Mouse (Mus musculus): Measurements from ENCODE around the gene C1qtnf9. TPM values are rescaled to one million over a fixed set of nuclear protein-coding genes. Genes with fewer than 3 reads are reported as not detected.
A peak's percentile ranks its signal among the peaks of the same experiment; 100 is the strongest.

Gene C1qtnf9
- polyA plus RNA-seq (2015; fragmentation: Nextera tagmentation; extraction: Ambion mirVana) = 3.6 and 4.1 TPM in 2 replicates

DNA sequence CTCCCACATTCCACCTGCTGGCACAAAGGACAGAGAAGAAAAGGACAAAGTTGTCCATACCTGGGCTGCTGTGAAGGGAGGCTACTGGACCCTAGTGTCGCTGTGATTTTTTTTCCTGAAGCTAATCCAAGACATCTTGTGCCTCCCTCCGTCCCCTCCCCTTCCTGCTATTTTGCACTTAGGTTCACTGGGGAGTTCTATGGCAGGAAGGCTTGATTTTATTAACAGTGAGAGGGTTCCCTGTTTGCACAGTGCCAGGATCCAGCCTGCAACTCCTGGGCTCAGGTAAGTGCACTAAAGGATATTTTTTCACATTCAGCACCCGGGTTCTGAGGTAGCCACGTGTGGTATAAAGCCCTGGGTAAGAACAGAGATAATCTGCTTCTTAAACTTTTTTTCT lies at the start of gene C1qtnf9:
TSS of gene C1qtnf9 (plus strand) at position 251 of the 400 bp plus-strand sequence.
- ATAC-seq (ENCODE audit: insufficient number of reproducible peaks, low FRiP score, low TSS enrichment, low read depth) = no peak
- no peak within 1 kb of the TSS for H3K4me3 ChIP-seq (replicated peaks)
- H3K9me3 ChIP-seq (replicated peaks) = no peaks in the 10 kb centered on the region
- no peak within 1 kb of the TSS for H3K27ac ChIP-seq (replicated peaks)
- H3K4me2 ChIP-seq (replicated peaks) = no peak within 1 kb of the TSS
- H3K9ac ChIP-seq = no peak within 1 kb of the TSS
- H3K36me3 ChIP-seq = no peaks in the 10 kb centered on the region
- WGBS = 43% methylated on average over 4 of the region's 4 CpGs
- H3K27me3 ChIP-seq = no peaks in the 10 kb centered on the region
- no peaks in the 10 kb centered on the region for H3K4me1 ChIP-seq

DNA sequence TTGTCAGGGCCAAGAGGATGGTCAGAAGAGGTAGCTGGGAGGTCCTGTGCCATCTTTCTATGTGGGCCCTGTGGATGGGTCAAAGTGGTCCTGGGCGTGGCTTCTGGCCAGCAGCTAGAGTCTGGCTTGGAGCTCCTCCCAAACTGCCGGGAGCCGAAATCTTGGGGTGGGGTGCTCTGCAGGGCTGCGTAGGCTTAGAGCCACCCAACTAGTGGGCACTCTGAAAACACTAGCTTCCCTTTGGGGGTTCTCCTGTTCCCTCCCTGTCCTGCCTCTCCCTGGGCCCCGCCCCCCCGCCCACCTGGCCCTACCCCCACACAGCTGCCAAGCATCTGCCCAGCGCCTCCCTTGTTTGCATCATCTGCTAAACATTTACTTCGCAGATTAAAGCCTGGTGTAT lies 46.6 kb upstream of the C1qtnf9 start:
- 21% methylated on average over 8 of the region's 8 CpGs for WGBS
- H3K4me2 ChIP-seq (replicated peaks) = no peak overlapping the region
- no peaks in the 10 kb centered on the region for H3K9me3 ChIP-seq (replicated peaks)
- ATAC-seq (ENCODE audit: insufficient number of reproducible peaks, low FRiP score, low TSS enrichment, low read depth) = peak; percentile 49; the same call in 1 of the 2 replicates
- H3K4me3 ChIP-seq (replicated peaks) = no peak overlapping the region
- no peak overlapping the region for H3K9ac ChIP-seq
- peaks cover 21% of the 10 kb centered on the region for H3K4me1 ChIP-seq
- no peaks in the 10 kb centered on the region for H3K36me3 ChIP-seq
- H3K27ac ChIP-seq (replicated peaks) = no peak overlapping the region
- no peaks in the 10 kb centered on the region for H3K27me3 ChIP-seq

DNA sequence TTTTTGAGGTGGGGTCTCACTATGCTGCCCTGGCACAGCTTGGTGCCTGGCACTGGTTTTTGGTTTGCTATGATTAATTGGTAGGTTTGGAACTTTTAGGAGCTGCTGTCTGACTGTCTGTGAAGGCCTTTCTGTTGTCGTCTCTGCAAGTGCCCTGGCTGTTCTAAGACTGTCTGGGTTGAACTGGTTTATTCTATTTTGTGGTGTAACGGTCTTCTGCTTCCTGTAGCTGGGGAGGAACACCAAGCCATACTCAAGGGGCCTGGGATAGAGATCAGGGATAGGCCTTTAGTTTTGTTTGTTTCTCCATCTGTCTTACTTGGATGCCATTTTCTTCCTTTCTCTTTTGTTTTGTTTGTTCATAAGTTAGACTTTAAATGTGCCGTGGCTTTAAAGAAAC lies 46.0 kb upstream of the C1qtnf9 start:
- Histone ChIP-seq H3K4me1 (peaks cover 22% of the 10 kb centered on the region), H3K27ac (replicated peaks) (no peak overlapping the region), H3K27me3 (no peaks in the 10 kb centered on the region), H3K4me2 (replicated peaks) (no peak overlapping the region), H3K4me3 (replicated peaks) (no peak overlapping the region), H3K9ac (no peak overlapping the region), H3K36me3 (no peaks in the 10 kb centered on the region), H3K9me3 (replicated peaks) (no peaks in the 10 kb centered on the region)
- WGBS = 55% methylated on average over 3 of the region's 3 CpGs
- ATAC-seq (ENCODE audit: insufficient number of reproducible peaks, low FRiP score, low TSS enrichment, low read depth) = no peak

DNA sequence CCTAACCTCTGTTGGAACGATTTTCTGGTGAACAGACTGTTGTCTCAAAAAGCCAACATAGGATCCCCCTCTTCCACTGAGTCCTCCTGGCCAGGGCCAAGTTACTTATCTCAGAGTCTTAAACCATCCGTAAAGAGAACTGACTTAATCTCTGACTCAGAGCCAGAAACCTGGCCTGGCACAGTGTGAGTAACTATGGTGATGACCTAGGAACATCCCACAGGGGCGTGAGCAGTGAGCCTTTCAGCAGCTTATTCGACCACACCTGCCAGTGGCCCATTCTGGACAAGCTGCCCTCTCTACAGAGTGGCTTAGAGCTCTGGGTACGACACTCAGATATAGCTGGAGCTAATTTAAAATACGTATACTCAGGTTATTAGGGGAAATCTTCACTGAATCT lies 41.8 kb upstream of the C1qtnf9 start:
- H3K36me3 ChIP-seq = no peaks in the 10 kb centered on the region
- H3K27me3 ChIP-seq = no peaks in the 10 kb centered on the region
- 65% methylated on average over 6 of the region's 6 CpGs for WGBS
- H3K4me1 ChIP-seq = peaks cover 37% of the 10 kb centered on the region
- H3K27ac ChIP-seq (replicated peaks) = no peak overlapping the region
- no peak overlapping the region for H3K4me2 ChIP-seq (replicated peaks)
- no peak overlapping the region for H3K9ac ChIP-seq
- H3K9me3 ChIP-seq (replicated peaks) = no peaks in the 10 kb centered on the region
- ATAC-seq (ENCODE audit: insufficient number of reproducible peaks, low FRiP score, low TSS enrichment, low read depth) = no peak
- H3K4me3 ChIP-seq (replicated peaks) = no peak overlapping the region

DNA sequence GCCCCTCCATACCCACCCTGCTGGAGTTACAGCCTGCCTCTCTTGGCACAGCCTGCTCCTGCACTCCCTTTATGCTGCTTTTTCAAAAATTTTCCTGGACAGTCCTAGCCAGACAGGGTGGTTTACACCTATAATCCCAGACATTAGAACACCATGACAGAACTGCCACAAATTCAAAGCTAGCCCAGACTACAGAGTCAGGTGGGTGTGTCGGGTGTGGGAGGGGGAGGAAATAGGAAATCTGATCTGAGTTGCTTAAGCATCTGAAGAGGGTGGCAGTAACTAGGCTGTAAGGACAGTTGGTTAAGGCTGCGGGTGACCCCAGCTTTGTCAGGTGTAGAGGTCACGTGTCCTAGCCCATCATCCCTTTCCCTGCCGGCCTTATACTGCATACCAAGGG lies 40.8 kb upstream of the C1qtnf9 start:
- Histone ChIP-seq H3K4me3 (replicated peaks) (no peak overlapping the region), H3K4me1 (peaks cover 31% of the 10 kb centered on the region), H3K4me2 (replicated peaks) (no peak overlapping the region), H3K9me3 (replicated peaks) (no peaks in the 10 kb centered on the region), H3K9ac (no peak overlapping the region), H3K27ac (replicated peaks) (0 out of 2 replicates have a peak overlapping the region, but pooled peaks have one; percentile 13), H3K27me3 (no peaks in the 10 kb centered on the region), H3K36me3 (no peaks in the 10 kb centered on the region)
- peak; percentile 55 for ATAC-seq (ENCODE audit: insufficient number of reproducible peaks, low FRiP score, low TSS enrichment, low read depth)
- WGBS = 47% methylated on average over 4 of the region's 4 CpGs

DNA sequence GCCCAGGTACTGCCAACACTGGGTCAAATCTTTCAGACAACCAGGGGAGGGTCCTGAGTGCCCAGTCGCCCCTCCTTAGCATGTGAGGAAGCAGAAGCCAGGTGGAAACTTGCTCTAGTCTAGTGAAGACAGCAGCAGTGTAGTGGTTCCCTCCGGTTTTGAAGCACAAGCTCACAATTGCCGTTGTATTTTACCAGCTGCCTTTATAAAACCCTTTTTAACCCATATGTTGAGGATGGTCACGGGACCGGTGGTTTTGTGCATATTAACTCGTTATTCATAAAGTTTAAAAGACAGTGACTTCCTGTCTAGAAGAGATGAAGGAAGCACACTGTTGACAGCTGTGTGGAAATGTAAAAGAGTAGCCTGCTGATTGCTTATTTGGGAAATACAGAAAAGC lies 35.9 kb upstream of the C1qtnf9 start:
- H3K27me3 ChIP-seq = no peaks in the 10 kb centered on the region
- ATAC-seq (ENCODE audit: insufficient number of reproducible peaks, low FRiP score, low TSS enrichment, low read depth) = no peak
- H3K9ac ChIP-seq = no peak overlapping the region
- H3K9me3 ChIP-seq (replicated peaks) = no peaks in the 10 kb centered on the region
- H3K27ac ChIP-seq (replicated peaks) = peak overlapping the region; percentile 61
- 33% methylated on average over 6 of the region's 6 CpGs for WGBS
- H3K4me3 ChIP-seq (replicated peaks) = no peak overlapping the region
- no peak overlapping the region for H3K4me2 ChIP-seq (replicated peaks)
- peaks cover 57% of the 10 kb centered on the region for H3K4me1 ChIP-seq
- H3K36me3 ChIP-seq = no peaks in the 10 kb centered on the region

DNA sequence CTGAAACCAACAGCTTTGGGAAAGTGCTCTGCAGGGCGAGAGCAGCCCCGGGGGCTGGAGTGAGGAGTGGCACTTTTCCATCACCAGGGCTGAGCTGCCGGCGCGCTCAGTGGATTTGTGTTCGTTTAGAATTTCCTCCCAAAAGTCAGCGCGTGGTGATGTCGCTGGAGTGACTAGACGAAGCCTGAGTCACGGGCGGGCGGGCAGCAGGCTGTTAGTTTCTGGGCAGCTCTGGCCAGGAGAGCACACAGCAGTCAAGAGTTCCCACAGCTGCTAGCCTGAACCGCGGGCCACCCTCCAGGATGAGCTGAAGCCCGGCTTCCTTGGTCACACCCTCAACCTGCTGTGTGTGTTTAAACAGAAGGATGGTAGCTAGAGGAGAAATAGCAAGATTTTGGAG lies 35.1 kb upstream of the C1qtnf9 start:
- Histone ChIP-seq H3K36me3 (no peaks in the 10 kb centered on the region), H3K27ac (replicated peaks) (peak overlapping the region; percentile 65), H3K4me2 (replicated peaks) (peak overlapping the region; percentile 27), H3K4me3 (replicated peaks) (peak overlapping the region; percentile 15), H3K27me3 (no peaks in the 10 kb centered on the region), H3K9ac (no peak overlapping the region), H3K4me1 (peaks cover 57% of the 10 kb centered on the region), H3K9me3 (replicated peaks) (no peaks in the 10 kb centered on the region)
- ATAC-seq (ENCODE audit: insufficient number of reproducible peaks, low FRiP score, low TSS enrichment, low read depth) = no peak
- under 1% methylated on average over 16 of the region's 16 CpGs for WGBS

DNA sequence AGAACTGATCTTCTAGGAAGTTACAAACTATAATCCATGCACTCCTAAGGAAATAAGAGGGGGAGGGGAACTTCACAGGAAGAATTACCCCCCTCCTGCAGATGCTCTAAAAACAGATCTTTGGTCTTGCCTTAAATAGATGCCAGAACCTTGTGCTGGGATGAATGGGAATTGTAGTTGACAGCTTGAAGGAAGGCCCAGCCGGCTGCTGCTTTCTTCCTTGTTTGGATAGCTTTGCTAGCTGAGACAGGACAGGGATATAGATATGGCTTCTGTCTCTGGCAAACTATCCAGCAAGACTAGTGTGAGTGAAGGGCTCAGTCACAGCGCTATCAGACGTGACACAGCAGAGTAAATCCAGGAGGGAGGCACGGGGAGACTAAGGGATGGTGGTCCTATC lies 34.2 kb upstream of the C1qtnf9 start:
- Histone ChIP-seq H3K27me3 (no peaks in the 10 kb centered on the region), H3K4me3 (replicated peaks) (peak overlapping the region; percentile 15), H3K9ac (no peak overlapping the region), H3K4me1 (peaks cover 58% of the 10 kb centered on the region), H3K4me2 (replicated peaks) (no peak overlapping the region; the same call in 1 of the 2 replicates), H3K27ac (replicated peaks) (peak overlapping the region; percentile 48; the same call in 1 of the 2 replicates), H3K36me3 (no peaks in the 10 kb centered on the region), H3K9me3 (replicated peaks) (no peaks in the 10 kb centered on the region)
- ATAC-seq (ENCODE audit: insufficient number of reproducible peaks, low FRiP score, low TSS enrichment, low read depth) = no peak
- WGBS = 53% methylated on average over 4 of the region's 4 CpGs

DNA sequence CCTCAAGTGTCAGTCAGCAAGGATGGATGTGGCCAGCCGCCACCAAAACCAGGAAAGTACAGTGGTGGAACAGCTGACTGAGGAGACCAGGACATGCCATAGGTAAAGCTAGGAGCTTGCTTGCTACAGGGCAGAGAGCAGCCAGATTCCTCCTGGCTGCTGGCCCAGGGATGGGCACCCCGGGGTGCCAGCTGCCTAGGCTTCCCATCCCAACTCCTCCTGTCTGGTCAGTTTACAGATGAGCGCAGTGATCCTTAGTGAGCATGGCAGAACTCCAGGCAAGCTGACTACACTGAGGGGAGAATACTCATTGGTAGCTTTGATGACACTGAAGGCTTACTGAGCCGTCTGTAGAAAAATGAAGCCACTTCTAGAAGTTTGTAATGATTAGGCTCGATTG lies 32.7 kb upstream of the C1qtnf9 start:
- Histone ChIP-seq H3K9ac (no peak overlapping the region), H3K4me1 (peaks cover 64% of the 10 kb centered on the region), H3K36me3 (no peaks in the 10 kb centered on the region), H3K27ac (replicated peaks) (peak overlapping the region; percentile 77; the same call in 1 of the 2 replicates), H3K27me3 (no peaks in the 10 kb centered on the region), H3K4me3 (replicated peaks) (no peak overlapping the region), H3K4me2 (replicated peaks) (no peak overlapping the region), H3K9me3 (replicated peaks) (no peaks in the 10 kb centered on the region)
- WGBS = 63% methylated on average over 5 of the region's 5 CpGs
- ATAC-seq (ENCODE audit: insufficient number of reproducible peaks, low FRiP score, low TSS enrichment, low read depth) = no peak

DNA sequence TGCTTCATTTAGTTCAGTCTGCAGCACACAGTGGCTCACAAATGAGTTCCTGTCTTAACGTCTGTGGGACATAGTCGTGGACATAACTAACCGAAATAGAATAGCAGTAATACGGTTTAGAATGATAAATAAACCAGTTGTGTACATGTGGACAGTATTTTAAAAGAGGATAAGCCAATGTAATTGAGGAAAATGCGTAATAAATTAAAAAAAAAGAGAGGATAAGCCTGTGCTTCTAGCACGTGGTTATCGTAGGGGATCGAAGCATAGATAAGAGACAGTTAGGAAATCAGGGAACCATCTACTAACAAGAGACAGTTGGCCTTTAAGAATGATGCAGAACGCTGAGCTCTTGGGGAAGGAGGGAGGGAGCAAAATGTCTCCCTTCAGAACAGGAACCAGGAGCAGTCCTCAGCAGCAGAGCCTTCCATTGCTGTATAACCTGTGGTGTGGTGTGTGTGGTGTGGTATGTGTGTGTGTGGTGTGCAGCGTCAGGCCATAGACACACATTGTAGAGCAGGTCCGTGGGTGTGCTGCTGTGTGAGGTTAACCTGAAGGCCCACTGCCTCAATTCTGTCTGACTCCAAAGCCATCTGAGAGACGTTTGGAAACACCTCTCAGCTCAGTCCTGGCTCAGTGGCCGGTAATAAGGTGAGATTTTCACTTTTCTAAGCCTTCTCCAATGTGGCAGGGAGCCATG lies 31.9 kb upstream of the C1qtnf9 start:
- ATAC-seq (ENCODE audit: insufficient number of reproducible peaks, low FRiP score, low TSS enrichment, low read depth) = no peak
- Histone ChIP-seq H3K4me1 (peaks cover 72% of the 10 kb centered on the region), H3K27me3 (no peaks in the 10 kb centered on the region), H3K9ac (no peak overlapping the region), H3K36me3 (no peaks in the 10 kb centered on the region), H3K9me3 (replicated peaks) (no peaks in the 10 kb centered on the region), H3K4me2 (replicated peaks) (no peak overlapping the region), H3K27ac (replicated peaks) (peak overlapping the region; percentile 77), H3K4me3 (replicated peaks) (no peak overlapping the region)
- whole genome bisulfite sequencing = 52% methylated on average over 13 of the region's 13 CpGs

DNA sequence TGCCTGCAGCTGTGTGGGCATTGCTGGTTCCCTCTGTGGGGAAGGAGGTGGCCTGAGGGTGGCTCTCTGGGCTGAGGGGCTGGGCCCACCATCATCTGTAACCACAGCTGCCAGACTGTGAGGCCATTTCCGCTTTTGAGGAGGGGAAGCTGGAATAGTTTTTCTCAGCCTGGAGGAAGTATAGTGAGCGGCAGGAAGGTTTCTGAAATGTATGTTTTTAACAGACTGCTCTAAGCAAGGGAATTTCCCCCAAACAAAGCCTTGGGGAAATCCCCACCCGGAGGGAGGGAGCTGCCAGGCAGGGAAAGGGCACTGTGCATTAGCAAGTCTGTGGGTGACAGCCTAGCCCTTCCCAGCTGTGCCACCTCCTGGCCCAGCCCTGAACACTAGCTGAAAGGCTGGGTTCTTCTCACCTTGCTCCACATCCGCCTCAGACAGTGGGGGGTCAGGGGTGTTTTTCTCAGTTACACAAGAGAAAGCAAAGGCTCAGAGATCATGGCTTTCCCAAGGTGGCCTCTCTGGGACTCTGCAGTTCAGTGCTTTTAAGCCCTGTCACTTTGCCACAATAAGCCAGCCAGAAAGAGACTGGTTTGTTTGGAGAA lies 31.2 kb upstream of the C1qtnf9 start:
- no peak overlapping the region for H3K4me2 ChIP-seq (replicated peaks)
- 11% methylated on average over 4 of the region's 4 CpGs for WGBS
- H3K27ac ChIP-seq (replicated peaks) = peak overlapping the region; percentile 77
- no peaks in the 10 kb centered on the region for H3K9me3 ChIP-seq (replicated peaks)
- ATAC-seq (ENCODE audit: insufficient number of reproducible peaks, low FRiP score, low TSS enrichment, low read depth) = peak; percentile 61
- peaks cover 79% of the 10 kb centered on the region for H3K4me1 ChIP-seq
- no peak overlapping the region for H3K9ac ChIP-seq
- no peak overlapping the region for H3K4me3 ChIP-seq (replicated peaks)
- H3K36me3 ChIP-seq = no peaks in the 10 kb centered on the region
- no peaks in the 10 kb centered on the region for H3K27me3 ChIP-seq
